Mouse (Mus musculus): ENCODE measurements around the gene Pde3a.
"Not testable (repeated sequence)": the region's sequence is repeated elsewhere in the genome, so short reads cannot be mapped to it uniquely, and the experiment has no call there.

Pde3a gene

GRCm38 (mm10) chr6:141267888-141268570, 19.0 kb downstream of the Pde3a start:
- no peak for DNase-seq (ENCODE audit: low spot score)

GRCm38 (mm10) chr6:141268871-141269270, 19.8 kb downstream of the Pde3a start:
- DNase-seq (ENCODE audit: low spot score), result no peak

GRCm38 (mm10) chr6:141271133-141271532, 22.1 kb downstream of the Pde3a start:
- DNase-seq (ENCODE audit: low spot score), result no peak

- no peak for DNase-seq (ENCODE audit: low spot score)
Observed at GRCm38 (mm10) chr6:141271579-141271978, 22.5 kb downstream of the Pde3a start.

GRCm38 (mm10) chr6:141273685-141274084, 24.6 kb downstream of the Pde3a start:
- no peak for DNase-seq (ENCODE audit: low spot score)

- no peak for DNase-seq (ENCODE audit: low spot score)
Observed at GRCm38 (mm10) chr6:141281685-141282084, 32.6 kb downstream of the Pde3a start.

GRCm38 (mm10) chr6:141282796-141283195, 33.7 kb downstream of the Pde3a start:
- no peak for DNase-seq (ENCODE audit: low spot score)

- DNase-seq (ENCODE audit: low spot score), result no peak
Observed at GRCm38 (mm10) chr6:141291195-141291594, 42.1 kb downstream of the Pde3a start.

- DNase-seq (ENCODE audit: low spot score), result no peak
Observed at GRCm38 (mm10) chr6:141292826-141293459, 43.9 kb downstream of the Pde3a start.

GRCm38 (mm10) chr6:141293460-141293853, 44.4 kb downstream of the Pde3a start:
- DNase-seq (ENCODE audit: low spot score), result no peak

- no peak for DNase-seq (ENCODE audit: low spot score)
Observed at GRCm38 (mm10) chr6:141295264-141295663, 46.2 kb downstream of the Pde3a start.

GRCm38 (mm10) chr6:141301750-141302748, 53.0 kb downstream of the Pde3a start:
- DNase-seq (ENCODE audit: low spot score), result no peak

- DNase-seq (ENCODE audit: low spot score), result no peak
Observed at GRCm38 (mm10) chr6:141302842-141303241, 53.8 kb downstream of the Pde3a start.

GRCm38 (mm10) chr6:141307326-141307725, 58.3 kb downstream of the Pde3a start:
- DNase-seq (ENCODE audit: low spot score), result no peak

- DNase-seq (ENCODE audit: low spot score), result no peak
Observed at GRCm38 (mm10) chr6:141308451-141308850, 59.4 kb downstream of the Pde3a start.

- no peak for DNase-seq (ENCODE audit: low spot score)
Observed at GRCm38 (mm10) chr6:141309872-141310271, 60.8 kb downstream of the Pde3a start.

- no peak for DNase-seq (ENCODE audit: low spot score)
Observed at GRCm38 (mm10) chr6:141310351-141310750, 61.3 kb downstream of the Pde3a start.

- no peak for DNase-seq (ENCODE audit: low spot score)
Observed at GRCm38 (mm10) chr6:141311615-141312014, 62.5 kb downstream of the Pde3a start.

- no peak for DNase-seq (ENCODE audit: low spot score)
Observed at GRCm38 (mm10) chr6:141313112-141313511, 64.0 kb downstream of the Pde3a start.

- DNase-seq (ENCODE audit: low spot score), result no peak
Observed at GRCm38 (mm10) chr6:141318440-141318839, 69.4 kb downstream of the Pde3a start.

GRCm38 (mm10) chr6:141321253-141321652, 72.2 kb downstream of the Pde3a start:
- no peak for DNase-seq (ENCODE audit: low spot score)

- DNase-seq (ENCODE audit: low spot score), result no peak
Observed at GRCm38 (mm10) chr6:141322961-141323360, 73.9 kb downstream of the Pde3a start.

GRCm38 (mm10) chr6:141327134-141327533, 78.1 kb downstream of the Pde3a start:
- not testable (repeated sequence) for DNase-seq (ENCODE audit: low spot score)
